Mouse (Mus musculus): ENCODE measurements around the gene 1700011L22Rik.

The 1700011L22Rik gene

GRCm38 (mm10) chr8:79248470-79248869, at the start of gene 1700011L22Rik:
TSS of gene 1700011L22Rik (minus strand) at chr8:79248570.
- DNase-seq (ENCODE audit: low spot score) = no peak

GRCm38 (mm10) chr8:79297763-79298162, 49.4 kb upstream of the 1700011L22Rik start:
- peak; percentile 85 for DNase-seq (ENCODE audit: low spot score)

GRCm38 (mm10) chr8:79295276-79296105, 47.1 kb upstream of the 1700011L22Rik start:
- DNase-seq (ENCODE audit: low spot score) = no peak

GRCm38 (mm10) chr8:79294610-79295275, 46.4 kb upstream of the 1700011L22Rik start, which contains the start of gene Mmaa:
TSS of gene Mmaa (minus strand) at chr8:79294937.
- DNase-seq (ENCODE audit: low spot score) = peak; percentile 98

GRCm38 (mm10) chr8:79293841-79294240, 45.5 kb upstream of the 1700011L22Rik start:
- DNase-seq (ENCODE audit: low spot score) = no peak

GRCm38 (mm10) chr8:79292712-79293264, 44.4 kb upstream of the 1700011L22Rik start:
- DNase-seq (ENCODE audit: low spot score) = no peak

GRCm38 (mm10) chr8:79289592-79289991, 41.2 kb upstream of the 1700011L22Rik start:
- peak; percentile 58 for DNase-seq (ENCODE audit: low spot score)

- no peak for DNase-seq (ENCODE audit: low spot score)
Observed at GRCm38 (mm10) chr8:79288681-79289080, 40.3 kb upstream of the 1700011L22Rik start.

GRCm38 (mm10) chr8:79288250-79288649, 39.9 kb upstream of the 1700011L22Rik start:
- DNase-seq (ENCODE audit: low spot score) = no peak

- DNase-seq (ENCODE audit: low spot score) = no peak
Observed at GRCm38 (mm10) chr8:79286424-79286823, 38.1 kb upstream of the 1700011L22Rik start.

GRCm38 (mm10) chr8:79284626-79285025, 36.3 kb upstream of the 1700011L22Rik start:
- no peak for DNase-seq (ENCODE audit: low spot score)

GRCm38 (mm10) chr8:79281376-79281890, 33.1 kb upstream of the 1700011L22Rik start:
- DNase-seq (ENCODE audit: low spot score) = no peak

- DNase-seq (ENCODE audit: low spot score) = no peak
Observed at GRCm38 (mm10) chr8:79277264-79277870, 29.0 kb upstream of the 1700011L22Rik start.

GRCm38 (mm10) chr8:79274940-79275339, 26.6 kb upstream of the 1700011L22Rik start:
- no peak for DNase-seq (ENCODE audit: low spot score)

- DNase-seq (ENCODE audit: low spot score) = no peak
Observed at GRCm38 (mm10) chr8:79273776-79274175, 25.4 kb upstream of the 1700011L22Rik start.

GRCm38 (mm10) chr8:79272676-79273075, 24.3 kb upstream of the 1700011L22Rik start:
- DNase-seq (ENCODE audit: low spot score) = no peak

- no peak for DNase-seq (ENCODE audit: low spot score)
Observed at GRCm38 (mm10) chr8:79268921-79269320, 20.6 kb upstream of the 1700011L22Rik start.

GRCm38 (mm10) chr8:79261920-79262319, 13.6 kb upstream of the 1700011L22Rik start:
- DNase-seq (ENCODE audit: low spot score) = no peak

- DNase-seq (ENCODE audit: low spot score) = no peak
Observed at GRCm38 (mm10) chr8:79256076-79256705, 7.8 kb upstream of the 1700011L22Rik start.

GRCm38 (mm10) chr8:79253742-79254141, 5.4 kb upstream of the 1700011L22Rik start:
- DNase-seq (ENCODE audit: low spot score) = no peak

- DNase-seq (ENCODE audit: low spot score) = no peak
Observed at GRCm38 (mm10) chr8:79243422-79243821, 4.9 kb downstream of the 1700011L22Rik start.

- no peak for DNase-seq (ENCODE audit: low spot score)
Observed at GRCm38 (mm10) chr8:79239996-79240395, 8.4 kb downstream of the 1700011L22Rik start.

Data from testis, postnatal 10 days (tissue).